ENCODE assay signal across 26 mouse cellular contexts in the genomic region with DNA sequence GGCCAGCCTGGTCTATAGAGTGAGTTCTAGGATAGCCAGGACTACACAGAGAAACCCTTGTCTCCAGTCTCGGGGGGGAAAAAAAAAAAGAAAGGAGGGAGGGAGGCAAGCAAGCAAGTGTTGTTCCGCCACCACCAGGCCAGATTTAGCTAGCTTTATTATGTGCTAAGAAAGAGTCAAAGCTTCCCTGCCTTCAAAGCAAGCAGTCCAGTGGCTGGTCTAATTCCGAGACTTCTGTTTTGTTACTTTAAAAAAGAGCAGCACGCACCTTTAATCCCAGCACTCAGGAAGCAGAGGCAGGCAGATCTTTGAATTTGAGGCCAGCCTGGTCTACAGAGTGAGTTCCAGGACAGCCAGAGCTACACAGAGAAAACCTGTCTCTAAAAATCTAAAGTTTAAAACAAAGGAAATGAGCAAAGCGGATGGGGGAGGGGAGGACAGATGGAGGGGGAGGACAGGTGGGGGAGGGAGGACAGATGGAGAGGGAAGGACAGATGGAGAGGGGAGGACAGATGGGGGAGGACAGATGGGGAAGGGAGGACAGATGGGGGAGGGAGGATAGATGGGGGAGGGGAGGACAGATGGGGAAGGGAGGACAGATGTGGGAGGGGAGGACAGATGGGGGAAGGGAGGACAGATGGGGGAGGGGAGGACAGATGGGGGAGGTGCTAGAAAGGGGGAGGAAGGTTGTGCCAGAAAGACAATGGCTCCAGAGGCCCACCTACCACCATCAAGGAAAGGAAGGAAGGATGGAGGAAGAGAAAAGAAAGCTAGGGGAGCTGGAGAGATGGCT. TPM values are rescaled to one million over a fixed set of nuclear protein-coding genes. Genes with fewer than 3 reads are reported as not detected.
DNase-seq lines count a peak whose midpoint lies in the region; TF ChIP-seq lines count a peak whose summit lies in the region.
"Had no signal": no experiment of that assay in that cellular context is flagged by ENCODE, and none has a peak within 500 bp of the region (broad histone marks: within the 10 kb centered on the region; RNA-seq: fewer than 3 reads in every experiment).

No protein-coding gene starts in this region.

- H3K9me3 ChIP-seq in E14TG2a.4 (ENCODE audit: low read length), result no peaks in the 10 kb centered on the region
- H3K9me3 ChIP-seq: embryonic facial prominence, embryonic 10.5 days; embryonic facial prominence, embryonic 12.5 days; forebrain, embryonic 13.5 days; forebrain, embryonic 15.5 days had no signal

- TF ChIP-seq CTCF in E14TG2a.4 (conservative IDR thresholded peaks at IDR 0.05; ENCODE audit: low read length), result no peak
- TF ChIP-seq CTCF in cerebellum, adult 2 months (IDR thresholded peaks at IDR 0.05; ENCODE audit: borderline replicate concordance, insufficient read depth, low read depth, low read length), result no peak

- TF ChIP-seq POLR2A in cerebellum, adult 2 months (IDR thresholded peaks at IDR 0.05; ENCODE audit: borderline replicate concordance, insufficient read depth, low read length), result no peak

- no peaks in the 10 kb centered on the region for H3K36me3 ChIP-seq in E14TG2a.4 (ENCODE audit: insufficient read depth, low read length)
- H3K36me3 ChIP-seq: embryonic facial prominence, embryonic 10.5 days; embryonic facial prominence, embryonic 12.5 days; forebrain, embryonic 15.5 days; G1E had no signal

- H3K27me3 ChIP-seq in E14TG2a.4 (ENCODE audit: insufficient read depth, low read length), result no peaks in the 10 kb centered on the region
- H3K27me3 ChIP-seq in cerebellum, adult 2 months (ENCODE audit: control insufficient read depth, insufficient read depth, low read length), result peaks cover 2% of the 10 kb centered on the region; the same call in 1 of the 2 replicates
- H3K27me3 ChIP-seq: embryonic facial prominence, embryonic 12.5 days had no signal

- DNase-seq in ES-CJ7 (ENCODE audit: low read depth, low spot score) (peak; percentile 88), R1 (ENCODE audit: low read depth, low spot score) (peak; percentile 91)
- DNase-seq in layer of hippocampus, postnatal 36 days, result no peak
- no peak for DNase-seq in adrenal gland, postnatal 25 days
- DNase-seq in cerebellum, adult 2 months, result no peak
- DNase-seq in lung, postnatal 10 days, result no peak
- DNase-seq: adrenal gland, adult 2 months; adrenal gland, postnatal 10 days; adrenal gland, postnatal 36 days; cerebellum, adult 11-12 months; cerebellum, adult 8-10 months; cerebellum, adult 9-11 months; cerebellum, postnatal 25 days; forebrain, postnatal 0 days had no signal

- 88% methylated on average over 5 of the region's 5 CpGs for WGBS in cerebellum, adult 2 months

- no peak overlapping the region for H3K27ac ChIP-seq in cerebellum, adult 2 months (ENCODE audit: insufficient read depth, low read length)
- H3K27ac ChIP-seq: embryonic facial prominence, embryonic 10.5 days; embryonic facial prominence, embryonic 12.5 days; forebrain, embryonic 13.5 days; forebrain, embryonic 15.5 days had no signal

- 0 out of 2 replicates have a peak overlapping the region, but pooled peaks have one; percentile 23 for H3K4me3 ChIP-seq in E14TG2a.4 (replicated peaks; ENCODE audit: low read length)
- no peak overlapping the region for H3K4me3 ChIP-seq in cerebellum, adult 2 months (replicated peaks; ENCODE audit: insufficient read depth, low read depth, low read length)
- H3K4me3 ChIP-seq: embryonic facial prominence, embryonic 10.5 days; embryonic facial prominence, embryonic 12.5 days; forebrain, embryonic 13.5 days; forebrain, embryonic 15.5 days had no signal

- peaks cover 66% of the 10 kb centered on the region for H3K4me1 ChIP-seq in E14TG2a.4 (replicated peaks; ENCODE audit: low read depth, low read length)
- no peaks in the 10 kb centered on the region for H3K4me1 ChIP-seq in cerebellum, adult 2 months (ENCODE audit: control insufficient read depth, insufficient read depth, low read length)

RNA-seq across cellular contexts. Expression of a gene that starts 4.7 kb away (rescaled TPM):
- total RNA-seq in layer of hippocampus, postnatal 36 days (2021), result 1 to 10 TPM; 1.1 to 1.5 TPM
- total RNA-seq in adrenal gland, postnatal 25 days (2021), result 0.06 TPM in 1 of 2 replicates, not detected in the other
- polyA plus RNA-seq in cerebellum, adult 2 months (2012; rRNA removed), result 0.03 and 0.05 TPM in 2 replicates
- total RNA-seq: adrenal gland, adult 2 months; gastrocnemius, adult 18-20 months had no signal
- polyA plus RNA-seq: adrenal gland, adult 2 months; G1E; Patski had no signal

RNA-seq across cellular contexts. Expression of a gene that starts 53.4 kb away (rescaled TPM):
- not detected for total RNA-seq in layer of hippocampus, postnatal 36 days (2021)
- not detected in 2 replicates for total RNA-seq in adrenal gland, postnatal 25 days (2021)
- not detected in 2 replicates for polyA plus RNA-seq in cerebellum, adult 2 months (2012; rRNA removed)
- total RNA-seq: adrenal gland, postnatal 10 days; adrenal gland, postnatal 36 days; forebrain, postnatal 0 days; G1E; gastrocnemius, adult 18-20 months had no signal
- polyA plus RNA-seq: activated CD4-positive, CD25-positive, alpha-beta regulatory T cell, adult 4 months; adrenal gland, adult 2 months; C2C12; cortical plate, adult 2 months; forebrain, embryonic 11.5 days; forebrain, embryonic 13.5 days; forebrain, embryonic 15.5 days; forebrain, postnatal 0 days; G1E; Patski had no signal

Comparison
In these comparisons a context has a peak if more than half of its experiments do, and no peak if none do; other contexts are left out.
1. DNase-seq: peak in ES-CJ7 (single experiment) and R1 (single experiment); none in layer of hippocampus, postnatal 36 days (0 of 2), adrenal gland, postnatal 25 days (single experiment), cerebellum, adult 2 months (0 of 2) and lung, postnatal 10 days (single experiment).